Mouse (Mus musculus): Measurements from ENCODE around the gene Dgkd. TPM values are rescaled to one million over a fixed set of nuclear protein-coding genes. Genes with fewer than 3 reads are reported as not detected.

Gene Dgkd
- total RNA-seq, 2 experiments from 2014 or later: 27.8 to 29.2 TPM

DNA sequence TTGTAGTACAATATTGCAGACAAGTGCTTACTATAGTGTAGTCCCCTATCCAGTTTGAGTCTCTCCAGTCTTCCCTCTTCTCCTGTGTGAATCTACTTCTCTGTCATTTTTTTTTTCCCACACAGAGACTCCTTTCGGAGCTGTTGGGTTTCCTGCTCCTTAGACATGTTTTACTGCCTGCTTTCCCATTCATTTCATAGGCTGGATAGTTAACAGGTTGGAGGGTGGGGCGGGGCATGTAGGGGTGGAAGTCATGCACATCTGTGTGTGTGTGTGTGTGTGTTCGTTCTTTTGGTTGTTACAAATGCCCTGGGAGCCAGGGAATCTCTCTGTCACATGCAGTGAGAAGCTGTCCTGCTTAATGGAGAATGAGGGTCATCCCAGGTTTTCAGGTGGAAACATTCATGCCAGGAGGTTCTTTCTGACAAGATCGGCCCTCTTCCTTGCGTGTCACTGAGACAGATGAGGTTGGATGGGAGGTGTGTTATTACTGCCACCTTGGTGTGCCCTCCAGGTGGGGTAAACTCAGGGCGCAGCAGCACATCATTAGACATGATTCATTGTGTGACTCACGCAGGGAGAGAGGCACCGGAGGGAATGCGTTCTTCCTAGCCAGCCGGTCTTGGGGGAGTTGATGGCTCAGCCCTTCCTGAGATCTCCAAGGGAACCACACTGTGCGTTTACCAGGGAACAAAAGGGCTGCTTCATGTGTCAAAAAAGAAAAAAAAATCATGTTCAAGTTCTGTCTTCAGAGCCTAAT lies 4.7 kb upstream of the Dgkd start:
- DNase-seq (ENCODE audit: low spot score): no peak

DNA sequence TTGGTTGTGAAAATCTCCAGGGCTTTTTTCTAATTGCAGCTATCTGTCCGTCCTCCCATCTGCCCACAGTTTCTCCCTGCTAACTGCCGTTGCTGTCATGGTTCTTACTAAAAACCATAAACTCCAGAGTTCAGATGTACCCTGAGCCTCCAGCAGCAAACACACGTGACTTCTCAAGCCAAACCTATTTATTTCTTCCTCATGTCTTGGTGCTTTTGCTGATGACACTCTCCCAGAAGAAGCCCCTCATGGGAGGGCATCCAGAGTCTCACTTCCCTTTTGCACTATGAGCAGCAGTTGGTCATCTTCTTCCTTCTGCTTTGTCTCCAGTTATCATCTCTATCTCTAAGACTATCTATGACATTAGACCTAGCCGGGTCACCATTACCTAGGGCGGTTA lies 3.8 kb upstream of the Dgkd start:
- DNase-seq (ENCODE audit: low spot score): no peak

DNA sequence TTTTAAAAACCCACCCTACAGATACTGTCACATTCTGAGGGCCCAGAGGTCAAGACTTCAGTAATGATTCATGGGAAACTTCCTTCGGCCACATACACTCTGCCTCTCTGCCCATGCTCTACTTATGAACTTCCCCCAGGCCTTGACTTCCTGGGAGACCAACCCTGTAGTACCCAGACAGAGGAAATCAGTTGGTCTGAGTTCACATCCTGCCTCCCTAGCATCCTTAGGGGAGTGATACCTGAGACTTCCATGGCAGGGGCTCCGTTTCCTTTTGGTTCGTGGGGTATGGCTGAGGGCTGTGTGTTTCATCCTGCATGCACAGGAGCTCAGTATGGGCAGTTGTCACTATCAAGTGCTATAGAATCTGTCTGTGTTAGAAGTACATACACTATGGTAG lies 1.7 kb upstream of the Dgkd start:
- DNase-seq (ENCODE audit: low spot score): no peak

DNA sequence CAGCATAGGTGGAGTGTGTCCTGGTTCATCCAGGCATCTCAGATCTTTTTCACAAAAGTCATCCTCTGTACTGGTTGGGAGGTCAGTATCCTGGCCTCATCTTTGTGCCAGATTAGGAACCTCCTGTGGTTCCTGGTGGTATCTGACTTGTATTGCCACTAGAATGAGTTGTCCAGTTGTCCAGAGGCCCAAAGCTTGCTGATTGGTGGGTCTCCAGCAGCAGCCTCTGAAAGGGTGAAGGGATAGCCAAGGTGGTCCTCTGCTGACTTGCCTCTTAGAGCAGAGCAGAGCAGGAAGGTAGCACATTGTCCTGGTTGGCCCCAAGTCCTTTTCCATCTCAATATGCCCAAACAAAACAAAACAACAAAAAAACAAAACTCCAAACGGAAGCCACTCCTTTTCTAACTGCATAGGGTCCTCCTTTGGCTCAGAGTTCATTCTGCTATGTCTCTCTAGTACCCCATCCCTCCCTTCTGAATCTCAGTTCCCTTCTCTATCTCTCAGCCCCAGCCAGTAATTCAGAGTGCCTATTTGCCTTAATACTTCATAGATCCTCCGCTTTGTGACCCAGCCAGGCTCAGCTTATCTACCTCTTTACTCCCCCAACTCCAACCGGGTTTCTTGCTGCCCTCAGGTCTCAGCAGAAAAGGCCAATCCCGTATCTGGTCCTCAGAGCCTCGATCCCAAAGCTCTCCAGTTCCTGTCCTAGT lies 851 bp upstream of the Dgkd start:
- DNase-seq (ENCODE audit: low spot score): no peak

DNA sequence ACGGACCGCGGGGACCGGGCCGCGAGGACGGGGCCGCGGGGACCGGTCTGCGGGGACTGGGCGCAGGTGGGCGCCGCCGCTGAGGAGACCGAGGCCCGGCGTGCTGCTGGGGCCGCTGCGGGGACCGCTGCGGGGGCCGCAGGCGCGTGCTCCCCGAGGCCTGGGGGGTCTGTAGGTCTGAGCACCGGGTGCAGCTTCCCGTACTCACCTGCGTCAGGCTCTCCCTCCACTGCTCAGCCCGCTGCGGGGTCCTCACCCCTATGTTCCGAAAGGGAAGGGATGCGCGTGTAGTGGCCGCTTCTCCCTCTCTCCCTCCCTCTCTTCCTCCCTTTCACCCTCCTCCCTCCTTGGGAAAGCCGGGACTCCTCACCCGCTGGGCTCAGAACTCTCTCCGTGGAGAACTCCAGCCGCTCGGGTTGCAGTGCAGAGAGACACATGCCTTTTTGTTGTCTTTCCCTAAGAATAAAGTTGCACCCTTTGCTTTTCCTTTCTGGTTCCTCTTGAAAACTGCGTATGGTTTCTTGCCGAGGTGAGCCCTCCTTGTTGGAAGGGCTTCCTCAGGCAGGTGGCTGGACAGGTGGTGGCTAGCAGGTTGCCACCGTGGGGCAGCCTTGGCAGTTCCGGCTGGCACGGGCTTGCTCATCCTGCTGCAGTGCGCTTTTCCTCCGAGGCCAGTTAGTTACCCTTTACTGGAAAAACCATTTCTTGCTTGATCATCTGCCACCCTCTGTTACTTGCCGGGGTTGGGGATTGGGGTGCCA lies 694 bp downstream of the Dgkd start:
- DNase-seq (ENCODE audit: low spot score): no peak

DNA sequence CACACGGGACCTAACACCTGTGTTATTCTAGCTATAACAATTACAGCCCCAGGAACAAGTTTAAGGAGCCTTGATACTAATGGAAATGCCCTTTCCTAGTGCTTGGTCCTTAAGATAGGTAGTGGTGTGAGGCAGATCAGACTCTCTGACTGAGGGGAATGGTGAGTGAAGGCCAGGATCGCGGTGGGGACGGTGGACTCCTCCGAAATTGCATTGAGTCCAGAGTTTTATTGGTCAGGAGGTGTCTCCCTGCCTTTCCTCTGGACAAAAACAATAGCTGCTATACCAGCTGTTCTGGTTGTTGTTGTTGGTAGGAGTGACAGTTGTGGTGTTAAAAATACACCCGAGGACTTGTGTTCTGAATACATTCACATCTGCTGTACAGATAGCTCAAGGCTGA lies 1.3 kb downstream of the Dgkd start:
- no peak for DNase-seq (ENCODE audit: low spot score)

DNA sequence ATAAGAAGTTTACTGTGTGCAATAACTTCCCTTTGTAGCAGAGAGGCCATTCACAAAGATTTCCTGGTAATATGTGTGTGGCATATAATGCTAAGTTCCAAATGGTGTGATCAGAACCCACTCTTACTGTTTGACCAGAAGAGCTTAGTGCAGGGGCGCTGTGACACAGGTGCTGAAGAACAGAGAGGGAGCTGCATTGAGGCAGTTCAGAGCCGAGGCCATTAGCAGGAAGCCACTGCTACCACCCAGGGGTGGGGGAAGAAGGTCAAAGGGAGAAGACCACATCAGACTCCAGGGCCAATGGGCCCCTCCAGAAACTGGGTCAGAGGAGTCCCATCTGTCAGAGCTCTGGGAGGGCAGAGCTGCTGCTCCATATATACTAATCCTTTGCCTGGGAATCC lies 1.8 kb downstream of the Dgkd start:
- DNase-seq (ENCODE audit: low spot score): no peak

DNA sequence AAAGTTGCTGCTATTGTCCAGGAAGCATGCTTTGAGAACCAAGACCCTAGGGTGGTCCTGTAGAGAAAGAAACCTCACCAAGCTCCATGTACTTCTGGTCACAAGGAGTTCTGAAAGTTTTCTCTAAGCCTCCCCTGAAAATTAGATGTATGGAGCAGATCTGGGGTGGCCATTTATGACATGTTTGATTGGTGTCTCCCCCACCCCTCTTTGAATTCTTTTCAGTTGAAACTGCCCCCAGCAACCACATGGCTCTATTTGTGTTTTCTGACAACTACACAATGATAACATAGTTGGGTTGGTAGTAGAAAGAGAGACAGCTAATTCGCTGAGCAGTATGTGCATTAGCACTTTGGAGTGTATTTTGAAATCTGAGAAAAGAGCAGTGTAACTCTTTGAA lies 2.4 kb downstream of the Dgkd start:
- no peak for DNase-seq (ENCODE audit: low spot score)

DNA sequence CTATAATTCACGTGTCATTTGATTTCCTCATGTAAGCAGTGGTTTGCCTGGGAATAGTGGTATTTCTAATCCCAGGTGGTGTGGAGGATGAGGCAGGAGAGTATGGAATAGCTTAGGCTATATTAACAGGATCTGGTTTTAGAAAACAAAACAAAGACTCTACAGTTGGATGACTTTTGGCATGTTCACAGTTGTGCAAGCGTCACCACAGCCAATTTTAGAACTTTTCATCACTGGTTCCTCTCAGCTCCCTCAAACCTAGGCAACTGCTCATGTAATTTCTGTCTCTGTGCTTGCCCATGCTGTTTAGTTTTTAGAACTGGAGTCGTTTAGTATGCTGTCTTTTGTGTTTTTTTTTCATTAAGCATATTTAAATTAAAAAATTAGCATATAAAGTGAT lies 3.7 kb downstream of the Dgkd start:
- DNase-seq (ENCODE audit: low spot score): peak; percentile 42

DNA sequence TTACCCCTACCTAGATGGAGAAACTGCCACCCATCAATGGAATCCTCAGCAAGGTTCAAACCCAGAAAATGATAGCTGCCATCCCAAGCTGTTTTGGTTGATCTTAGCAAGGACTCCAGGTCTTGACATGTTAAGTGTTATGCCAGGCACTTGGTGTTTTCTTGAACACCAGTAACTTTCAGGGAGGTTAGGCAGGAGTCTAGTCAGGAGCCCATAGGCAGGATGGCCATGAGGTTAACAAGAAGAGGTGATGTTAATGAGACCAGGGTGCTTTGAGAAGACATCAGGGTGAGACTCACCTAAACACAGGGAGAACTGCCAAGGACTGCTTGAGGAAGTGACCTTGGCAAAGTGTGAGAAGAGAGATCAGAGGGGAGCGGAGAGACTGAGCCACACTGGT lies 4.9 kb downstream of the Dgkd start:
- no peak for DNase-seq (ENCODE audit: low spot score)

DNA sequence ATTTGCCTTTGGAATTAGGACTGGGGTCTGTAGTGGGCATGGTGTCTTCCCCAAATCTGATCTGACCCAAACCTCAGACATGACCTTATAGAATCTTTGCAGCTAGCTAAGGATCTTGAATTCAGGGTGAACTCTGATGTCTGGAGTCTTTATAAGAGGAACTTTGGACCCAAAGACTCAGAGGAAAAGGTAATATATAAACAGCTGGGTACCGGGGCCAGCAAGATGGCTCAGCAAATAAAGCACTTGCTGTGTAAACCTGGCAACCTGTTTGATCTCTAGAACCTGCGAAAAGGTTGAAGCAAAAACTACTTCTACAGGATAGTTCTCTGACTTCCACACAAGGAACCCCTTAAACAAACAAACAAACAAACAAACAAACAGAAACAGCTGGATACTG lies 5.4 kb downstream of the Dgkd start:
- DNase-seq (ENCODE audit: low spot score): no peak

DNA sequence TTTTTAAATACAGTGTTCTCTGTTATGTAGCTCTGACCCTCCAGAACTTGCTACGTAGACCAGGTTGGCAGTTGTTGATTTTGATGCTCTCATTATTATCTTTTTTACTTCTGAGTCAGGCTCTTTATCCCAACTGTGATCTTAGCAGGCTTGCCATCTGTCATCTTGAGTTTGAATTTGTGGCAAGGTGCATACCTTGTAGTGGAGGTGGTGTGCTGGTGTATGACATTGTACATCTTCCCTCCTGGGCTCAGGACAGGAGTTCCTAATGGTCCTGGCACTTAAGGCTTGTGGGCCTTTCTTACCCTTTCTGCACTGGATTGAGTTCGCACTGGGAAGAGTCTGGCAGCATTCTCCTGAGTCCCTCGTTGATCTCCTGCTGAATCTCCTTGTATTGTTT lies 10.5 kb downstream of the Dgkd start:
- DNase-seq (ENCODE audit: low spot score): no peak

DNA sequence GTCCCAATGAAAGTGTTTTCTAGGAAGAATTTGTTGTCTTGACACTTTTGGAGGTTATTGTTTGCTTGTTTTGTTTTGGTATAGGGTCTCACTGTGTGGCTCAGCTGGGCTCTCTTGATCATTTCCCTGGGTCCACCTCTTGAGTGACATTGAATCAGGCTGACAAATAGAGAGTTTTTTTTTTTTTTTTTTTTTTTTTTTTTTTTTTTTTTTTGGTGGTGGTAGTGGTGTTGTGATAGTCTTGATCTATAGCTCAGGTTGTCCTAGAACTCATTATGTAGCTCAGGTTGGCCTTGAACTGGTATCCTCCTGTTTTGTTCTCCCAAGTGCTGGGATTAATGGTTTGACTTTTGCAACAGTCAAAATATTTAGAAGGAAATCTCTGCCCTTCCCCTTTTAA lies 11.8 kb downstream of the Dgkd start:
- DNase-seq (ENCODE audit: low spot score): no peak

DNA sequence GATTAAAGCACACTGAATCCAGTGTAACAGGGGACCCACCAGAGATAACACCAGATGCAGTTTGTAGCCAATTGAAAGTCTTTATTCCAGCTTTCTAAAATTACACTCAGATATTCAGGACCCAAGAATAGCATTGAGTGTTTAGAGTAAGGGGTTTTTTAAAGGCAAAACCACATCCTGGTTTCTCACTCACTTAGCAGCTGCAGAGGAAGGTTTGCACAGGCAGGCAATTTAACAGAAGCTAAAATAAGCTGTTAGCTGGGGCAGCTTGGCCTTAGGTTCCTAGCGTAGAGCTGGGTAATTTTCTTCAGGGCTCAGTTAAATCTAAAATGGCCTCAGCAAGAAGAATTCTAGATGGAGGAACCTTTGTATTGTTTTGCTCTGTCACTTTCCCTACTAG lies 13.6 kb downstream of the Dgkd start:
- no peak for DNase-seq (ENCODE audit: low spot score)

DNA sequence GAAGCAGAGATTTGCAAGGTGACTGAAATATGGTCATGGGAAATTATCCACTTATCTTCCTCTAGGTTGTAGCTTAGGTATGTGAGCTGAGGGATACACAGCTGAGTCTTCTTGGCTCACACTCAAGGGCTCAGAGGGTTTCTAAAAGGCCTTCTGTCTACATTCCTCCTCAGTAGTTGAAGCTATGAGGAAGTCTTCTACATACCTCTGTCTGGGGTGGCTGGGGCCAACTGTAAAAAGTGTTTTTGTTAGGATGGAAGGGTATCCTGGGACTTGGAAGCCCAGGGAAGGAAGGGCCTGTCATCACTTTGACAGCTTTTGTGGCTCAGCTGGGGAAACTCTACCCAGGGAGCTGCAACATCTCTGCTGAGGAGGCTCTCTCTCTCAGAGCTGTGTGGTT lies 18.5 kb downstream of the Dgkd start:
- no peak for DNase-seq (ENCODE audit: low spot score)

DNA sequence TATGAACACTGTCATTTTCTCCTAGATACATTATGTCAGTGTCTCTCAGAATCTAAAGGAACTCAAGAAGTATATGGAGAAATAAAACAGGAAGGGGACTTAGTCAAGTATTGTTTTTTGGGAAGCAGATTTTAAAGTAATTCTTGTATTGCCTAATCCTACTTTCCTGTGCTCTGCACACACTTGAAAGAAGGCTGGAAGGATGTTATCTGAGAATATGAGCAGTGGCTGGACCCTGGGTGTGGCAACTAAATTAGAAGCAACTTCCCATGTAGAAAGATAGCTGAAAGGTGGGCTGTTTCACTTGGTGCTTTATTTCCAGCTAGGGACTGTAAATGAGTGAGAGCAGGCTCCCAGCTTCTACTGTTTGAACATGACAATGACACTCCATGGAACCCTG lies 20.0 kb downstream of the Dgkd start:
- no peak for DNase-seq (ENCODE audit: low spot score)

DNA sequence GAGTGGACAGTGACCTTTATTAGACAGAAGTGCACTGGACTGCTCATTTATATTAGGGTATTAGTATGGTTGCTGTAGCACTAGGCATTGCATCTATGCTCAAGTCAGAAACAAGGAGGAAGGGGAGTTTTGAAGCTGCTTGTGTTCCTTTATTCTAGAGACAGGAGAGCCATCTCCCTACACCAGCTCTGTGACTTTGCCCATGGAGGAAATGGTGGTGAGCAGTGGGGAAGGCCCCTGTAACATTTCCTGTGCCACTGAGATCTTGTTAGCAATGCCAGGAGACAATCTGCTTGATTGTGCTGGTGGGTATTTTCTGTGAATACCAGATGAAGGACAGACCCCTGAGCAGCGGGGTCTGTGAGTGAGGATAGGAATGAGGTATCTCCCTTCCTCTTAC lies 23.0 kb downstream of the Dgkd start:
- no peak for DNase-seq (ENCODE audit: low spot score)

DNA sequence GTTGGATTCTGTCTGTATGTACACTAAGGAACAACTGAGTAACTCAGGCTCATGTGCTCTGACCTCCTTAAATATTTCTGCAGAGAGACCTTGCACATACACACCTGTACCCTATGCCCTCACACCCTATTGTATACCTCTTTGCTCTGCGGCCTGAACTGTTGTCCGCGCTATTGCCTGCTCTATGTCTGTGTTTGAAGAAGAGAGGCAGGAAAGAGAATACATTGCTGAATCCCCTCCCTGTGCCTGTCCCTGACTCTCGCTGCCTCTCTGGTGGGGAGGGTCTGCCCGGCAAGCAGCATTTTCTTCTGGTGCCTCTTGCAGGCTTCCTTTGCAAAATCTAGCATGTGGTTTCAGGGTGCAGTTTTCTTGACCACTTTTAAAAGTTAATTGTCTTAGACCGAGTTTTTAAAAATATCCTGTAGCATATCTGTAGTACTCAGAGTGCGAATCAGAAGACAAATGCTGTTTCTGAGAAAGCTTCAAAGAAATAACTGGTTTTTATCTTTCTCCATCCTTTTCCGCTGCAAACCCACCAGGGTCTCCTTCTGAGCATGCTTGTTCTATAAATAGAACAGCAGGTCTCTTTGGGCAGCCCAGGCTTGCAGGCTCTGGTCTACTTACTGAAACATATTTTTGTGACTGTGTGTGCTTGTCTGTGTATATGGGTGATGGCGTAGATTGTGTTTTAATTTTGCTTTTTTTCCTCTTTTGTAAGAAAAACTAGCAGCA lies 24.6 kb downstream of the Dgkd start:
- DNase-seq (ENCODE audit: low spot score): no peak

DNA sequence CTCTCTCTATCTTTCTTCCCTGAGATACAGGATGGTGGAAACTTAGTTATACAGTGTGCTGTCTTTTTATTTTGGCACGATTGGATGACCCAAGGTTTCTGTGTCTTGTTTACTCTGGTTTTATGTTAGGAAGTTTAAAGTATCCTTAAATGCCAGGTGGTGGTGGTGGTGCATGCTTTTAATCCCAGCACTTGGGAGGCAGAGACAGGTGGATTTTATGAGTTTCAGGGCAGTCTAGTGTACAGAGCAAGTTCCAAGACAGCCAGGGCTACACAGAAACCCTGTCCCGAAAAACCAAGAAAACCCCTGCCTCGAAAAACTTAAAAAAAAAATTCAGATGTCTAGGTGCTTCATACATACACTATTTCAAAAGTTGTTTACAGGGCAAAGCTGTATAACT lies 25.9 kb downstream of the Dgkd start:
- no peak for DNase-seq (ENCODE audit: low spot score)

DNA sequence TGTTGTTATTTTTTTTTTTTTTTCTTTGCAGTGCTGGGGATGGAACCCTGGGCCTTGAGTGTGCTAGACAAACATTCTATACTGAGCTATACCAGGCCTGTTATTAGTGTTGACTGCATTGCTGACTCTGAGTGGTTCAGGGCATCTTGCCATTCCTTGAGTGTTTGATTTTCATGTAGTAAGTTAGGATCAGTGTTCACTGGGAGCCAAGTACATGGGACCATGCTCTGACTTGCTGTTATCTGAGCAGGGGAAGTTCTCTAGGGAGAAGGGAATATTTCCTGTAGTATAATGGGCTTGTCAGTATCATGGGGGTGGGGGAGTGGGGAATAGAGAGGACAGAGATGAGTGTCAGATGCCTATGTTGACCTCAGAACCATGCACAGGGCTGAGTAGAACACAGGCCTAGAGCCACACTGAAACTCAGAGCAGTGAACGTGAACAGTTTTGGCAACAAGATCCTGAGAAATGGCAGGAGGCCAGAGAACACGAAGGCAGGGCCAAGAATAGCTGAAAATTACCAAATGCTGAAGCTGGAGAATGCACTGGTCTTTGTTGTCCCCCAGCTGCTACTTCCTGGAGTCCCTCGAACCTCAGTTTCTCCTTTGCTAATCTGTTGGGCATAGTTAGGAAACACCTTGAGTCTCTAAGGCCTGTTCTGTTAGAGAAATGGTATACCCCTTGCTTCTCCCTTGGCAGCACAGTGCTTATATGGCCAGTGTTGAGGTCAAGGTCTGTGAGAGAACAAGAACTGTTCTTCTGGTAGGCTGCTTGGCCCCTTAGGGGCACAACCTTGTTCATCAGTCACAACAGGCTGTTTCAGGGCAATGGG lies 26.6 kb downstream of the Dgkd start:
- peak; percentile 92 for DNase-seq (ENCODE audit: low spot score)

DNA sequence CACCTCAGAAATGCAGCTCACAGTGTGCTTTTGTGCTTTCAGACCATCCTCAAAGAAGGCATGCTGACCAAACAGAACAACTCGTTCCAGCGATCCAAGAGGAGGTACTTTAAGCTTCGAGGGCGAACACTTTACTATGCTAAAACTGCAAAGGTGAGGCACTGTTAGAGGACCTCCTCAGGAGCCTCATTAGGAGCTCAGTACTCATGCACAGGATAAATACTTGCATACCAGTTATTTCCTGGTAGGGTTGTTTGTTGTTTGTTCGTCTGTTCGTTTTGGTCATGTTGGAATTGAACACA lies 27.2 kb downstream of the Dgkd start:
- DNase-seq (ENCODE audit: low spot score): no peak
